Mouse (Mus musculus): ENCODE measurements at regions not wholly inside any gene's neighbourhood (a gene's known extent, or its start where the extent isn't known, plus 50 kb on each side); places are given as distances from the start of the nearest gene placed in this dataset.

GRCm38 (mm10) chr3:139949096-139949495 is 743.6 kb downstream of the Stpg2 start:
- TF ChIP-seq MYOD1 (IDR thresholded peaks at IDR 0.05; ENCODE audit: control insufficient read depth in 1 of 3, insufficient read length in 2 of 3, low read depth in 2 of 3) (no peak), POLR2A (IDR thresholded peaks at IDR 0.05; ENCODE audit: insufficient read length, low read depth) (no peak), USF1 (IDR thresholded peaks at IDR 0.05; ENCODE audit: low read depth) (no peak), MYOG (IDR thresholded peaks at IDR 0.05; ENCODE audit: control insufficient read depth in 1 of 3, insufficient read depth in 1 of 3, insufficient read length in 2 of 3, low read depth in 2 of 3) (no peak), CEBPB (IDR thresholded peaks at IDR 0.05; ENCODE audit: insufficient read depth, poor library complexity, severe bottlenecking) (no peak), TCF12 (IDR thresholded peaks at IDR 0.05; ENCODE audit: insufficient read depth, poor library complexity, severe bottlenecking) (no peak), E2F4 (IDR thresholded peaks at IDR 0.05; ENCODE audit: insufficient read depth) (no peak), MAX (IDR thresholded peaks at IDR 0.05; ENCODE audit: low read depth) (no peak), POLR2AphosphoS2 (IDR thresholded peaks at IDR 0.05; ENCODE audit: insufficient read length, low read depth) (no peak), SRF (IDR thresholded peaks at IDR 0.05; ENCODE audit: control insufficient read depth, insufficient read length, low read depth) (no peak), TCF3 (IDR thresholded peaks at IDR 0.05; ENCODE audit: insufficient read length, low read depth) (no peak), REST (IDR thresholded peaks at IDR 0.05; ENCODE audit: insufficient read depth, insufficient read length) (no peak)
